Mouse (Mus musculus): ENCODE measurements at regions not wholly inside any gene's neighbourhood (a gene's known extent, or its start where the extent isn't known, plus 50 kb on each side); places are given as distances from the start of the nearest gene placed in this dataset.
A peak's percentile ranks its signal among the peaks of the same experiment; 100 is the strongest.

GRCm38 (mm10) chr7:94798101-94798500 lies 1372.9 kb upstream of the Tenm4 start:
- Histone ChIP-seq H3K4me3 (peak overlapping the region; percentile 31; the same call in 1 of the 2 replicates), H3K36me3 (no peaks in the 10 kb centered on the region), H3K9me3 (no peaks in the 10 kb centered on the region), H3K27ac (no peak overlapping the region), H3K27me3 (ENCODE audit: insufficient read depth, poor library complexity, severe bottlenecking) (no peaks in the 10 kb centered on the region), H3K4me1 (0 out of 2 replicates have a peak, but pooled peaks cover 5% of the 10 kb centered on the region)
- 22% methylated on average over 9 of the region's 9 CpGs for WGBS
- peak; percentile 77 for DNase-seq (ENCODE audit: low spot score)

GRCm38 (mm10) chr7:94841197-94841596 lies 1329.8 kb upstream of the Tenm4 start:
- Histone ChIP-seq H3K36me3 (no peaks in the 10 kb centered on the region), H3K4me3 (no peak overlapping the region), H3K27ac (no peak overlapping the region), H3K9me3 (no peaks in the 10 kb centered on the region), H3K4me1 (no peaks in the 10 kb centered on the region), H3K27me3 (ENCODE audit: insufficient read depth, poor library complexity, severe bottlenecking) (no peaks in the 10 kb centered on the region)
- DNase-seq (ENCODE audit: low spot score): no peak
- 89% methylated on average over 4 of the region's 4 CpGs for WGBS

GRCm38 (mm10) chr7:94851360-94851759 lies 1319.7 kb upstream of the Tenm4 start:
- WGBS: 87% methylated on average over 13 of the region's 13 CpGs
- no peaks in the 10 kb centered on the region for H3K9me3 ChIP-seq
- no peak overlapping the region for H3K27ac ChIP-seq
- no peak overlapping the region for H3K4me3 ChIP-seq
- no peaks in the 10 kb centered on the region for H3K36me3 ChIP-seq
- H3K27me3 ChIP-seq (ENCODE audit: insufficient read depth, poor library complexity, severe bottlenecking): no peaks in the 10 kb centered on the region
- no peaks in the 10 kb centered on the region for H3K4me1 ChIP-seq
- no peak for DNase-seq (ENCODE audit: low spot score)

GRCm38 (mm10) chr7:94856636-94857035 lies 1314.4 kb upstream of the Tenm4 start:
- Histone ChIP-seq H3K9me3 (no peaks in the 10 kb centered on the region), H3K27me3 (ENCODE audit: insufficient read depth, poor library complexity, severe bottlenecking) (no peaks in the 10 kb centered on the region), H3K4me3 (no peak overlapping the region), H3K4me1 (no peaks in the 10 kb centered on the region), H3K36me3 (no peaks in the 10 kb centered on the region), H3K27ac (no peak overlapping the region)
- WGBS: 89% methylated on average over 2 of the region's 2 CpGs
- DNase-seq (ENCODE audit: low spot score): no peak

GRCm38 (mm10) chr7:94890711-94891430 lies 1280.2 kb upstream of the Tenm4 start:
- H3K36me3 ChIP-seq: no peaks in the 10 kb centered on the region
- no peak overlapping the region for H3K27ac ChIP-seq
- H3K4me3 ChIP-seq: no peak overlapping the region
- 66% methylated on average over 2 of the region's 2 CpGs for WGBS
- H3K4me1 ChIP-seq: no peaks in the 10 kb centered on the region
- no peaks in the 10 kb centered on the region for H3K27me3 ChIP-seq (ENCODE audit: insufficient read depth, poor library complexity, severe bottlenecking)
- no peaks in the 10 kb centered on the region for H3K9me3 ChIP-seq
- DNase-seq (ENCODE audit: low spot score): no peak

- Histone ChIP-seq H3K4me1 (no peaks in the 10 kb centered on the region), H3K36me3 (no peaks in the 10 kb centered on the region), H3K27me3 (ENCODE audit: insufficient read depth, poor library complexity, severe bottlenecking) (no peaks in the 10 kb centered on the region), H3K4me3 (no peak overlapping the region), H3K27ac (no peak overlapping the region), H3K9me3 (no peaks in the 10 kb centered on the region)
- DNase-seq (ENCODE audit: low spot score): no peak
- WGBS: 76% methylated on average over 3 of the region's 3 CpGs
Observed at GRCm38 (mm10) chr7:94898088-94898487, 1273.0 kb upstream of the Tenm4 start.

- WGBS: 76% methylated on average over 3 of the region's 3 CpGs
- H3K27ac ChIP-seq: no peak overlapping the region
- H3K4me3 ChIP-seq: no peak overlapping the region
- H3K36me3 ChIP-seq: no peaks in the 10 kb centered on the region
- H3K27me3 ChIP-seq (ENCODE audit: insufficient read depth, poor library complexity, severe bottlenecking): no peaks in the 10 kb centered on the region
- H3K4me1 ChIP-seq: no peaks in the 10 kb centered on the region
- DNase-seq (ENCODE audit: low spot score): no peak
- H3K9me3 ChIP-seq: no peaks in the 10 kb centered on the region
Observed at GRCm38 (mm10) chr7:94926547-94927123, 1244.4 kb upstream of the Tenm4 start.

- no peak overlapping the region for H3K27ac ChIP-seq
- no peak overlapping the region for H3K4me3 ChIP-seq
- DNase-seq (ENCODE audit: low spot score): no peak
- no peaks in the 10 kb centered on the region for H3K36me3 ChIP-seq
- 90% methylated on average over 2 of the region's 2 CpGs for whole genome bisulfite sequencing
- H3K27me3 ChIP-seq (ENCODE audit: insufficient read depth, poor library complexity, severe bottlenecking): no peaks in the 10 kb centered on the region
- H3K9me3 ChIP-seq: no peaks in the 10 kb centered on the region
- no peaks in the 10 kb centered on the region for H3K4me1 ChIP-seq
Observed at GRCm38 (mm10) chr7:94963758-94964299, 1207.2 kb upstream of the Tenm4 start.

- no peak overlapping the region for H3K27ac ChIP-seq
- H3K4me1 ChIP-seq: no peaks in the 10 kb centered on the region
- no peaks in the 10 kb centered on the region for H3K27me3 ChIP-seq (ENCODE audit: insufficient read depth, poor library complexity, severe bottlenecking)
- H3K36me3 ChIP-seq: no peaks in the 10 kb centered on the region
- no peaks in the 10 kb centered on the region for H3K9me3 ChIP-seq
- no peak overlapping the region for H3K4me3 ChIP-seq
- DNase-seq (ENCODE audit: low spot score): no peak
Observed at GRCm38 (mm10) chr7:94967601-94968000, 1203.4 kb upstream of the Tenm4 start.

- H3K4me3 ChIP-seq: no peak overlapping the region
- DNase-seq (ENCODE audit: low spot score): no peak
- 79% methylated on average over 2 of the region's 2 CpGs for WGBS
- H3K27me3 ChIP-seq (ENCODE audit: insufficient read depth, poor library complexity, severe bottlenecking): no peaks in the 10 kb centered on the region
- no peaks in the 10 kb centered on the region for H3K4me1 ChIP-seq
- H3K27ac ChIP-seq: no peak overlapping the region
- no peaks in the 10 kb centered on the region for H3K36me3 ChIP-seq
- no peaks in the 10 kb centered on the region for H3K9me3 ChIP-seq
Observed at GRCm38 (mm10) chr7:94975037-94975775, 1195.8 kb upstream of the Tenm4 start.

- Histone ChIP-seq H3K36me3 (no peaks in the 10 kb centered on the region), H3K9me3 (no peaks in the 10 kb centered on the region), H3K27ac (no peak overlapping the region), H3K4me3 (no peak overlapping the region), H3K27me3 (ENCODE audit: insufficient read depth, poor library complexity, severe bottlenecking) (no peaks in the 10 kb centered on the region), H3K4me1 (no peaks in the 10 kb centered on the region)
- 80% methylated on average over 6 of the region's 6 CpGs for WGBS
- DNase-seq (ENCODE audit: low spot score): no peak
Observed at GRCm38 (mm10) chr7:94996258-94996657, 1174.8 kb upstream of the Tenm4 start.

- Histone ChIP-seq H3K36me3 (no peaks in the 10 kb centered on the region), H3K27ac (no peak overlapping the region), H3K27me3 (ENCODE audit: insufficient read depth, poor library complexity, severe bottlenecking) (no peaks in the 10 kb centered on the region), H3K9me3 (no peaks in the 10 kb centered on the region), H3K4me1 (no peaks in the 10 kb centered on the region), H3K4me3 (no peak overlapping the region)
- 88% methylated on average over 3 of the region's 3 CpGs for WGBS
- no peak for DNase-seq (ENCODE audit: low spot score)
Observed at GRCm38 (mm10) chr7:95004161-95004560, 1166.9 kb upstream of the Tenm4 start.

- H3K4me3 ChIP-seq: no peak overlapping the region
- H3K4me1 ChIP-seq: no peaks in the 10 kb centered on the region
- WGBS: 73% methylated on average over 3 of the region's 3 CpGs
- no peaks in the 10 kb centered on the region for H3K9me3 ChIP-seq
- no peak for DNase-seq (ENCODE audit: low spot score)
- no peaks in the 10 kb centered on the region for H3K27me3 ChIP-seq (ENCODE audit: insufficient read depth, poor library complexity, severe bottlenecking)
- no peak overlapping the region for H3K27ac ChIP-seq
- no peaks in the 10 kb centered on the region for H3K36me3 ChIP-seq
Observed at GRCm38 (mm10) chr7:95005403-95005802, 1165.6 kb upstream of the Tenm4 start.
